Mouse (Mus musculus): ENCODE measurements at regions not wholly inside any gene's neighbourhood (a gene's known extent, or its start where the extent isn't known, plus 50 kb on each side); places are given as distances from the start of the nearest gene placed in this dataset.

DNA sequence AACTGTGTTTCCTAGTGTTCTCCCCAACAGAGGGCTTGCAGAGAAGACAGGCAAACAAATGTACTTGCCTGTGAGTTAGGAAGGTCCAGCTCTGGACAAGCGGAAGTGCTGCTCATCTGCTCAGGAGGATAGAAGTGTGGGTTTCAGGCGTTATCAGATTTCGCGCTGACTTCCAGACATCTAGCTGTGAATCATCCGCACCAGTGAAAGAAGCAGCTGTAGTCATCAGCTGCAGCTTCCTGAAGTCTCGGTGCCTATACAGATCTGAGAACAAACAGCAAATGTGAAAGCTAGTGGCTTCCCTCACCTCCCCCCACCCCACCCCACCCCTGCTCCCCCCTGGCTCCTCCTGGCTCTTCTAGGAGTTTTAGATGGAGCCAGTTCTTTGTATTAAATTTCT, 220.1 kb downstream of the Pik3r1 start:
- Histone ChIP-seq H3K9ac (replicated peaks; ENCODE audit: low read depth) (no peak overlapping the region), H3K4me2 (replicated peaks; ENCODE audit: low read depth, low read length) (no peak overlapping the region), H3K36me3 (ENCODE audit: insufficient read depth, low read length) (no peaks in the 10 kb centered on the region), H3K9me3 (ENCODE audit: low read length) (no peaks in the 10 kb centered on the region), H3K4me3 (ENCODE audit: low read depth, low read length) (no peak overlapping the region), H3K4me1 (ENCODE audit: insufficient read depth, low read depth, low read length) (no peaks in the 10 kb centered on the region), H3K27me3 (replicated peaks; ENCODE audit: insufficient read depth, low read length) (no peaks in the 10 kb centered on the region), H3K27ac (ENCODE audit: low read length) (no peak overlapping the region)
- WGBS, result 22% methylated on average over 6 of the region's 6 CpGs
- ATAC-seq (no peak; the same call in 1 of the 2 replicates), DNase-seq (ENCODE audit: low spot score) (no peak)
- TF ChIP-seq EP300 (IDR thresholded peaks at IDR 0.05), result no peak
- TF ChIP-seq CTCF (IDR thresholded peaks at IDR 0.05), result no peak

DNA sequence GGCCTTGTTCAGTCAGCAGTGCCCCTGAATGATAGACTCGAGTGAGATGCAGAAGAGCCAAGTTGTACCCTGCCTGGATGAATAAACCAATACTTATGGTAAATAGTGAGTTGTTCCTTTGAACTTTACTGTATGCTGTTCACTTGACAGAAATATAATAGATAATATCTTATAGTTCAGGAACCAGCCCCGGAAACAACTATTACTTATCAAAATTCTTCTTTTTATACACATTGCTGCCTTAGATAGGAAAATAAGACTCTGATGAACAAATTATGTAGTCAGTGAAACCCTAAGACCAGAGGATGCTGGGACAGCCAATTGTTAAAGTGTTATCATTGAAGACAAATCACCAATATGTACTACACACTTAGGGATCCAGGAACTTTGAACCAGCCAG, 220.7 kb downstream of the Pik3r1 start:
- Histone ChIP-seq H3K36me3 (ENCODE audit: insufficient read depth, low read length) (no peaks in the 10 kb centered on the region), H3K9me3 (ENCODE audit: low read length) (no peaks in the 10 kb centered on the region), H3K9ac (replicated peaks; ENCODE audit: low read depth) (no peak overlapping the region), H3K4me2 (replicated peaks; ENCODE audit: low read depth, low read length) (no peak overlapping the region), H3K27me3 (replicated peaks; ENCODE audit: insufficient read depth, low read length) (no peaks in the 10 kb centered on the region), H3K27ac (ENCODE audit: low read length) (no peak overlapping the region), H3K4me3 (ENCODE audit: low read depth, low read length) (no peak overlapping the region), H3K4me1 (ENCODE audit: insufficient read depth, low read depth, low read length) (no peaks in the 10 kb centered on the region)
- whole genome bisulfite sequencing, result 77% methylated on average over 2 of the region's 2 CpGs
- DNase-seq (ENCODE audit: low spot score) (no peak), ATAC-seq (no peak)
- TF ChIP-seq CTCF (IDR thresholded peaks at IDR 0.05), result no peak
- no peak for TF ChIP-seq EP300 (IDR thresholded peaks at IDR 0.05)

DNA sequence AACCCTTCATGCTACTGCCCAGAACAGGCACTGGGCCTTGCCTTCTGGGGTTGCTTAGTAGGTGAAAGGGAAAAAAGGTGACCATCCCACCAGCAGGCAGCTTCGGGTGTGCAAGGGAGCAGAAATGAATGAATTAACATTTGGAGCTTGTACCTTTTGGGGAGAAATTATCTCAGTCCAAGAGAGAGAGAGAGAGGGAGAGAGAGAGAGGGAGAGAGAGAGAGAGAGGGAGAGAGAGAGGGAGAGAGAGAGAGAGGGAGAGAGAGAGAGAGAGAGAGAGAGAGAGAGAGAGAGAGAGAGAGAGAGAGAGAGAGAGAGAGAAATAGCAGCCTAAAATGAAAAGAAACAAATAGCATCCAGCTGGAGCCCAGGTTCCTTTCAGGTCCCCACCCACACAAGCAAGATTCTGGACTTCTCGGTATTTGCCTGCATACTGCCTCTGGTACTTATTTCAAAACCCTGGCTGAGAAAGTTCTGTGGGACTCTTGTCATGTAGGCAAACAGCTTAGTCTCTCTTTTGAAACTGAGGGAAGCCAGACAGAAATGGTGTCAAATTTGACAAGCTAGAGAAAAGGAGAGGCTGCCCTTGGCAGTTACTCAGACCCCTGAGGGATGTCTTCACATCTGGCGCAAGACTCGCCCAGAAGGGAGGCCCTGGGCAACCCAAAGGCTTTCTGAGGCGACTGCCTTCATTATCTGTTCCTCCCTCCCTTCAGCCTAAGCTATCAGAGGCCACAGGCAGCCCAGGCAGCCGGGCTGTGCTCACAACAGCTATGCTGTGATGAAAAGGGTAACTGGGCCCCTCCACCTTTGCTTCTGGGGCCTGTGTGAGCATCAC, 222.5 kb downstream of the Pik3r1 start:
- ATAC-seq, result no peak

DNA sequence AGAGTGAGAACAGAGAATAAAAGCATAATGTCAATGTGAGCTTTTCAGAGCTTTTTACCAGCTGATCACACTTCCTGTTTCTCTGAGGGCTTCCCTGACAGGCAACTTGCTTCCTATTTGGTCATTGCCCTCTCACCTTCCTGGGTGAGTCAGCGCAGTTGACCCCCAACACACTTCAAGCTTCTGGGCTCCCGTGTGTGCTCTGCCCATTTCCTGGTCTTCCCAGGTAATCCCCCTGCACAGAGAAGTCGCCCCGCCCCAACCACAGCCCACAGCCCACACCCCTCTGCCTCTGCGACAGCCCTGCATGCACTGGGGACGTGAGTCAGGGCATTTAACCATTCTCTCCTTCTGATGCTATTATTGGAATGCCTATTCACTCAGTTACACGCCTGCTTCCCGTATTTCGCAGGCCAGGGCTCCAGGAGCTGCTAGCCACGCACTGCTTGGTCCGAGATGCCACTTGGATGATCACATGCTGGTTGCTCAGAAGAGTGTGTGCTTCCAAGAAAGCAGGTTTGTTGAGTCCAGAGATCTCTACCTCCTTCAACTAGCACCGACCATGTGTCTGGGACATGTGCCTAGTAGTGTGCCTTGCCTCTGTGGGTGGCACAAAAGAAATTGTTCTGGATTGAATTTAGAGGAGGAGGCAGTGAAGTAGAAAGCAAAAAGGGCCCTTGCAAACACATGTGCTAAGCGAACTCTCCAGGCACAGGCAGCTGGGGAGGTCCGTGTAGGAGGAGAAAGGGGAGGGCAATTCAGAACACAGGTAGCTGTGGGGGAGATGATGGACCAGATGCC, 227.4 kb downstream of the Pik3r1 start:
- 0 out of 2 replicates have a peak overlapping the region, but pooled peaks have one; percentile 17 for H3K4me2 ChIP-seq (replicated peaks; ENCODE audit: low read depth, low read length)
- no peak overlapping the region for H3K4me3 ChIP-seq (ENCODE audit: low read depth, low read length)
- H3K27ac ChIP-seq (ENCODE audit: low read length), result no peak overlapping the region
- peak; percentile 68 for DNase-seq (ENCODE audit: low spot score)
- no peaks in the 10 kb centered on the region for H3K36me3 ChIP-seq (ENCODE audit: insufficient read depth, low read length)
- 38% methylated on average over 14 of the region's 14 CpGs for WGBS
- H3K27me3 ChIP-seq (replicated peaks; ENCODE audit: insufficient read depth, low read length), result no peaks in the 10 kb centered on the region
- TF ChIP-seq EP300 (IDR thresholded peaks at IDR 0.05), result no peak
- no peak for TF ChIP-seq CTCF (IDR thresholded peaks at IDR 0.05)
- H3K9me3 ChIP-seq (ENCODE audit: low read length), result no peaks in the 10 kb centered on the region
- no peaks in the 10 kb centered on the region for H3K4me1 ChIP-seq (ENCODE audit: insufficient read depth, low read depth, low read length)
- no peak overlapping the region for H3K9ac ChIP-seq (replicated peaks; ENCODE audit: low read depth)
- ATAC-seq, result peak; percentile 81

More for the DNA sequence above, 222.5 kb downstream of the Pik3r1 start:
- no peak overlapping the region for H3K27ac ChIP-seq (ENCODE audit: low read length)
- no peak overlapping the region for H3K4me2 ChIP-seq (replicated peaks; ENCODE audit: low read depth, low read length)
- no peaks in the 10 kb centered on the region for H3K27me3 ChIP-seq (replicated peaks; ENCODE audit: insufficient read depth, low read length)
- no peaks in the 10 kb centered on the region for H3K36me3 ChIP-seq (ENCODE audit: insufficient read depth, low read length)
- WGBS, result 48% methylated on average over 6 of the region's 6 CpGs
- H3K4me3 ChIP-seq (ENCODE audit: low read depth, low read length), result no peak overlapping the region
- DNase-seq (ENCODE audit: low spot score), result no peak
- no peaks in the 10 kb centered on the region for H3K9me3 ChIP-seq (ENCODE audit: low read length)
- no peak for TF ChIP-seq EP300 (IDR thresholded peaks at IDR 0.05)
- no peak for TF ChIP-seq CTCF (IDR thresholded peaks at IDR 0.05)
- H3K9ac ChIP-seq (replicated peaks; ENCODE audit: low read depth), result no peak overlapping the region
- no peaks in the 10 kb centered on the region for H3K4me1 ChIP-seq (ENCODE audit: insufficient read depth, low read depth, low read length)

DNA sequence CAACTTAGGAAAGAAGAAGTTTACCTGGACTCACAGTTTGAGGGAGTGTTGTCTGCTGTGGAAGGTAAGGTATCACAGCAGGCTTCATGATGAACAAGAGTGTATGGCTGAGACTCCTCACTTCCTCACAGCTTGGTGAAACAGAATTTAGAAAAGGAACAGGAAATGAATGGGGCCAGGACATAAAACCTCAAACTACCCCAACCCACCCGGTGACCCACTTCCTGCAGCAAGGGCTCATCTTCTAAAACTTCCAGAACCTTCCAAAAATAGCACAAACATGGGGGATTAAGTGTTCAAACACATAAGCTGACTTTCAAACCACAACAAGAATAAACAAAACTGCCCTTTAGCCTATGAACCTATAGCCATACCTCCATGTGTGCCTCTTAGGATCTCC, 229.9 kb downstream of the Pik3r1 start:
- H3K4me3 ChIP-seq (ENCODE audit: low read depth, low read length), result no peak overlapping the region
- 32% methylated on average over 1 of the region's 1 CpGs for WGBS
- ATAC-seq (no peak), DNase-seq (ENCODE audit: low spot score) (no peak)
- no peak overlapping the region for H3K27ac ChIP-seq (ENCODE audit: low read length)
- H3K9ac ChIP-seq (replicated peaks; ENCODE audit: low read depth), result no peak overlapping the region
- H3K27me3 ChIP-seq (replicated peaks; ENCODE audit: insufficient read depth, low read length), result no peaks in the 10 kb centered on the region
- H3K9me3 ChIP-seq (ENCODE audit: low read length), result no peaks in the 10 kb centered on the region
- no peak for TF ChIP-seq CTCF (IDR thresholded peaks at IDR 0.05)
- TF ChIP-seq EP300 (IDR thresholded peaks at IDR 0.05), result no peak
- H3K36me3 ChIP-seq (ENCODE audit: insufficient read depth, low read length), result no peaks in the 10 kb centered on the region
- H3K4me1 ChIP-seq (ENCODE audit: insufficient read depth, low read depth, low read length), result no peaks in the 10 kb centered on the region
- H3K4me2 ChIP-seq (replicated peaks; ENCODE audit: low read depth, low read length), result no peak overlapping the region

DNA sequence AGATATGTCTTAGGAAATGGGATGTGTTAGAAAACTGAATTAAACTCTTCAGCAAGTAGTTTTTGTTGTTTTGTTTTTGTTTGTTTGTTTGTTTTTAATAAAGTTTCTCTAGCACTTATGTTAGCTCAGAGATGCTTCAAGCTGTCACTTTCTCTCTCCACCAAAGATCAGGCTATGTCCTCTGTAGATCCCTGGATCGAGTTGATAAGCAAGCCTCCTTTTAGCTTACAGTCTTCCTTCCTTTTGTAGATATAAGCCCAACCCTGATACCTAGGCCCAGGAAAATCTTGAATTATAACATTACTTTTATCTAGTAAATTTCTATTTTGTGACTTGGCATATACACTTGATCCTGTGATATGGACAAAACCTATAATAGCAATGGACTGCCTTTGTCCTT, 232.0 kb downstream of the Pik3r1 start:
- ATAC-seq (no peak), DNase-seq (ENCODE audit: low spot score) (no peak)
- Histone ChIP-seq H3K4me3 (ENCODE audit: low read depth, low read length) (no peak overlapping the region), H3K4me2 (replicated peaks; ENCODE audit: low read depth, low read length) (no peak overlapping the region), H3K4me1 (ENCODE audit: insufficient read depth, low read depth, low read length) (no peaks in the 10 kb centered on the region), H3K36me3 (ENCODE audit: insufficient read depth, low read length) (no peaks in the 10 kb centered on the region), H3K9ac (replicated peaks; ENCODE audit: low read depth) (no peak overlapping the region), H3K27me3 (replicated peaks; ENCODE audit: insufficient read depth, low read length) (no peaks in the 10 kb centered on the region), H3K9me3 (ENCODE audit: low read length) (no peaks in the 10 kb centered on the region), H3K27ac (ENCODE audit: low read length) (no peak overlapping the region)
- TF ChIP-seq EP300 (IDR thresholded peaks at IDR 0.05) (no peak), CTCF (IDR thresholded peaks at IDR 0.05) (no peak)
- WGBS, result 93% methylated on average over 1 of the region's 1 CpGs
